Mouse (Mus musculus) liver, embryonic 16.5 days (tissue): ENCODE data around the gene Gm17555. TPM values are rescaled to one million over a fixed set of nuclear protein-coding genes. Genes with fewer than 3 reads are reported as not detected.

ENCODE experiments used
- ATAC-seq: fragments of 200-750 bp; cut with Nextera tagmentation; 2 replicates; pipeline ENCODE4 v1.8.0; 2017; ENCODE audit warnings: low read depth, mild to moderate bottlenecking, moderate number of reproducible peaks, moderate library complexity
- H3K27ac ChIP-seq: fragments of 300-500 bp; sonication (generic); 2 replicates; pipeline ENCODE4 v1.5.1; 2014; ENCODE audit warnings: mild to moderate bottlenecking, low read length
- H3K27me3 ChIP-seq: fragments of 300-500 bp; sonication (generic); 2 replicates; pipeline ENCODE4 v1.6.1; 2014; ENCODE audit warnings: low read depth, low read length, mixed read lengths; ENCODE audit not compliant: control insufficient read depth, insufficient read depth
- H3K36me3 ChIP-seq: fragments of 300-500 bp; sonication (generic); 2 replicates; pipeline ENCODE4 v1.6.1; 2014; ENCODE audit warnings: mild to moderate bottlenecking; ENCODE audit not compliant: control insufficient read depth, insufficient read depth
- H3K4me1 ChIP-seq: fragments of 300-500 bp; sonication (generic); 2 replicates; pipeline ENCODE4 v1.6.1; 2014; ENCODE audit warnings: low read depth, low read length, mixed read lengths; ENCODE audit not compliant: control insufficient read depth
- H3K4me2 ChIP-seq: fragments of 300-500 bp; sonication (generic); 2 replicates; pipeline ENCODE4 v1.6.1; 2014; ENCODE audit warnings: low read depth, low read length, mixed read lengths
- H3K4me3 ChIP-seq: fragments of 300-500 bp; sonication (generic); 2 replicates; pipeline ENCODE4 v1.5.1; 2014; ENCODE audit warnings: low read depth, mild to moderate bottlenecking, low read length
- H3K9ac ChIP-seq: fragments of 300-500 bp; sonication (generic); 2 replicates; pipeline ENCODE4 v1.6.1; 2014; ENCODE audit warnings: low read depth, low read length
- H3K9me3 ChIP-seq: fragments of 300-500 bp; sonication (generic); replicated peaks from 2 replicates; pipeline ENCODE4 v1.6.1; 2016; ENCODE audit warnings: low read length; ENCODE audit not compliant: control insufficient read depth
- WGBS: fragments of 180-500 bp; shearing (Covaris S2); extraction: QIAGEN DNeasy Blood & Tissue Kit; methylation state at CpG from one replicate; pipeline ENCODE4 v1.1.7; 2014; ENCODE audit not compliant: insufficient replicate concordance; 5-methylcytosine and 5-hydroxymethylcytosine counted together
- polyA plus RNA-seq: library from polyadenylated mRNA; unstranded; fragments of >200 nt; fragmentation: Nextera tagmentation; extraction: Ambion mirVana; gene quantifications from 2 replicates; pipeline ENCODE4 v1.2.1, GENCODE M21; 2015

The Gm17555 gene
- polyA plus RNA-seq, 1 experiment from 2014 or later, result not detected

DNA sequence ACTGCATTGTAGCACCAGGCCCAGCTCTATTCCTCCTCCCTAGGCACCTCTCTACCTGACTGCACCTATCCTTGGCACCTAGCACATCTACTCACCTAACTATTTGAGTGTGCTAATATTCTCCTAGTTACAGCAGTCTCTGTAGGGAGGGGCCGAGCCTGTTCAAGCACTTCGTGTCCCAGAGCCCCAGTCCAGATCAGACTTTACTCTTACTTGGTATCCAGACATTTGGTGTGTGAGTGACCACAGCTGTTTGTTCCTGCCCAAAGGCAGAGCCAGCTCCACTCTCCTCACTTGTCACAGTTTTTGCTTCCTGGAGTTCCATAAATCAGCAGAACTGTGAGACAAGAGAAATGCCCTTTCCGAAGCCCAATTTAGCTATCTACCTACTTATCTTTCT is 15.9 kb upstream of the Gm17555 start:
- no peak overlapping the region for H3K4me3 ChIP-seq
- no peak for ATAC-seq
- H3K27ac ChIP-seq, result no peak overlapping the region
- H3K9ac ChIP-seq, result no peak overlapping the region
- no peak overlapping the region for H3K4me2 ChIP-seq
- 69% methylated on average over 3 of the region's 3 CpGs for WGBS
- no peaks in the 10 kb centered on the region for H3K4me1 ChIP-seq
- no peaks in the 10 kb centered on the region for H3K9me3 ChIP-seq
- H3K36me3 ChIP-seq, result no peaks in the 10 kb centered on the region
- H3K27me3 ChIP-seq, result no peaks in the 10 kb centered on the region

DNA sequence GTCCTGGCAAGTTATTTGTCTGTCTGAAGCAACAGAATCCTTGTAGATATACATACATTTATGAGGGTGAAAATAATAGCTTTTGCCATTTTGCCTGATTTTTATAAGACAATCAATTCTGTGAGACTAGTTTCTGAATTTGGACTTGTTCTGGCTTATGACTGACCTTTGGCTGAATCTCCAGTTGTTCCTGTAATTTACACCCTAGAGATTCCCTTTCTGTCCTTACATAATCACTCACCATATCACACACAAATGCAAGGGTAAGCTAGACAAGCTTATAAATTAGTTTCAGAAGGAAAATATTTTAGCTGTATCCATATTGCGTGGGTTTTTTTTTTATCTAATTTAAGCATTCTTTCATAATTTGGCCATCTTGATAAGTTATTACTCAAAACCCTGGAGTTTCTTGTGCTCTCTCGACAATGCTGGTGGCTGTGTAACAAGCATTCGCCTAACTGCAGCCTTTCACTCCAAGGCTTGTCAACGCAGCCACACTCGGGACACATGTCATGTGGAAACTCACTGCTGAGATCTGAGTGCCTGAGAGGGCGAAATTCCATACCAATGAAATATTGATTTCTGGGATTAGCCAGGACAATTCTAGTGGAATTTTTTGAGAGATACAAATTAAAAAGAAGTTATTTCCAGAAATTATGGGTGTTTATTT is 3.8 kb upstream of the Gm17555 start:
- Histone ChIP-seq H3K9ac (no peak overlapping the region), H3K27ac (no peak overlapping the region), H3K4me1 (no peaks in the 10 kb centered on the region), H3K36me3 (no peaks in the 10 kb centered on the region), H3K9me3 (no peaks in the 10 kb centered on the region), H3K4me3 (no peak overlapping the region), H3K27me3 (no peaks in the 10 kb centered on the region), H3K4me2 (no peak overlapping the region)
- no peak for ATAC-seq
- 72% methylated on average over 6 of the region's 6 CpGs for WGBS

DNA sequence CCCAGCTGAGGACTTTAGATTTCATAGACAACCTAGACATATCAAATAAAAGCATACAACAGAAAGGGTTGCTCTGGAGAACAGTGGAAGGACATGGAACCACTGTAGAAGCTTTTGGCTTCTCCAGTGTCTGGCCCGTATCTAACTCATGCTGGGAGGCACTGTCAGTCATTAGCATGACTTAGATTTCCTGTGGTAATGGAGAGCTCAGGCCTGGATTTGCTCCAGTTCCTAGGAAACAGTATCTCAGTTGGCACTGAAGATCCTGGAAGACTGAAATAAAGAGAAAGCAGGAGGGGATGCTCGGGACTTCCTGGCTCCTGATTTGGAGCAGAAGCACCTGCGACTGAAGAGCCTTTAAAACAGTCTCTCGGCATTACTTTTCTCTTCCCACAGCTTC is 12.7 kb downstream of the Gm17555 start:
- H3K27ac ChIP-seq, result no peak overlapping the region
- 55% methylated on average over 4 of the region's 4 CpGs for WGBS
- no peak overlapping the region for H3K9ac ChIP-seq
- no peak overlapping the region for H3K4me2 ChIP-seq
- no peaks in the 10 kb centered on the region for H3K27me3 ChIP-seq
- no peak for ATAC-seq
- no peaks in the 10 kb centered on the region for H3K9me3 ChIP-seq
- no peaks in the 10 kb centered on the region for H3K4me1 ChIP-seq
- H3K36me3 ChIP-seq, result no peaks in the 10 kb centered on the region
- H3K4me3 ChIP-seq, result no peak overlapping the region

- Histone ChIP-seq H3K4me3 (no peak overlapping the region), H3K9me3 (no peaks in the 10 kb centered on the region), H3K36me3 (no peaks in the 10 kb centered on the region), H3K4me2 (no peak overlapping the region), H3K9ac (no peak overlapping the region), H3K27me3 (no peaks in the 10 kb centered on the region), H3K27ac (no peak overlapping the region), H3K4me1 (no peaks in the 10 kb centered on the region)
- WGBS, result 43% methylated on average over 1 of the region's 1 CpGs
- no peak for ATAC-seq
Observed at GRCm38 (mm10) chr2:126231731-126232130, 16.8 kb downstream of the Gm17555 start.

- Histone ChIP-seq H3K27ac (no peak overlapping the region), H3K36me3 (no peaks in the 10 kb centered on the region), H3K9me3 (no peaks in the 10 kb centered on the region), H3K4me3 (no peak overlapping the region), H3K27me3 (no peaks in the 10 kb centered on the region), H3K4me2 (no peak overlapping the region), H3K9ac (no peak overlapping the region), H3K4me1 (no peaks in the 10 kb centered on the region)
- 60% methylated on average over 4 of the region's 4 CpGs for WGBS
- no peak for ATAC-seq
Observed at GRCm38 (mm10) chr2:126236905-126237304, 22.0 kb downstream of the Gm17555 start.

GRCm38 (mm10) chr2:126245446-126245845 is 30.5 kb downstream of the Gm17555 start:
- H3K4me2 ChIP-seq, result no peak overlapping the region
- H3K27me3 ChIP-seq, result no peaks in the 10 kb centered on the region
- no peak overlapping the region for H3K4me3 ChIP-seq
- no peak overlapping the region for H3K27ac ChIP-seq
- no peak for ATAC-seq
- H3K4me1 ChIP-seq, result no peaks in the 10 kb centered on the region
- no peaks in the 10 kb centered on the region for H3K36me3 ChIP-seq
- WGBS, result 25% methylated on average over 2 of the region's 2 CpGs
- no peaks in the 10 kb centered on the region for H3K9me3 ChIP-seq
- no peak overlapping the region for H3K9ac ChIP-seq

GRCm38 (mm10) chr2:126248536-126248935 is 33.6 kb downstream of the Gm17555 start:
- no peaks in the 10 kb centered on the region for H3K36me3 ChIP-seq

DNA sequence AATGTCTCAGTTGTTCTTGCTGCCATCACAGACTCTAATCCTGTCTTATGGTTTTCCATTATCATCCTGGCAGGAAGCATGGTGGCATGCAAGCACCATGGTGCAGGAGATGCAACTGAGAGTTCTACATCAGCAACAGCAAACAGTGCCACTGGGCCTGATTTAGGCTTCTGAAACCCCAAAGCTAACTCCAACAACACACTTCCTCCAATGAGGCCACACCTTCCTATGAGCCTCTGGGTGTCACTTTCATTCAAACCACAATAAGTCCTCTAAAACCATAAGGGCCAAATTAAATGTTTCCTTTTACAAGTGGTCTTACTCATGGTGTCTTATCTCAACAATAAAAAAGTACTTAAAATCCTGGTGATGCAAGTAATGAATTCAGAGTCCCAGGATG is 37.3 kb downstream of the Gm17555 start:
- Histone ChIP-seq H3K4me2 (no peak overlapping the region), H3K36me3 (no peaks in the 10 kb centered on the region)
- no peak for ATAC-seq

More at GRCm38 (mm10) chr2:126248536-126248935, 33.6 kb downstream of the Gm17555 start:
- ATAC-seq, result no peak
- no peak overlapping the region for H3K27ac ChIP-seq
- H3K4me1 ChIP-seq, result no peaks in the 10 kb centered on the region
- no peak overlapping the region for H3K9ac ChIP-seq
- WGBS, result 73% methylated on average over 2 of the region's 2 CpGs
- no peak overlapping the region for H3K4me3 ChIP-seq
- no peak overlapping the region for H3K4me2 ChIP-seq
- H3K27me3 ChIP-seq, result no peaks in the 10 kb centered on the region
- H3K9me3 ChIP-seq, result no peaks in the 10 kb centered on the region

More for the DNA sequence above, 37.3 kb downstream of the Gm17555 start:
- Histone ChIP-seq H3K27ac (no peak overlapping the region), H3K4me1 (no peaks in the 10 kb centered on the region), H3K9me3 (no peaks in the 10 kb centered on the region), H3K9ac (no peak overlapping the region), H3K4me3 (no peak overlapping the region), H3K27me3 (no peaks in the 10 kb centered on the region)
